Mouse (Mus musculus) embryonic fibroblast, embryonic 13.5 days (primary cell): ENCODE data around the gene Cep290.

ENCODE experiments used
- CTCF ChIP-seq: IDR thresholded peaks from 2 replicates; pipeline ENCODE4 v1.5.1; 2011; ENCODE audit warnings: mild to moderate bottlenecking, control low read depth, low read length, moderate library complexity, borderline replicate concordance; ENCODE audit not compliant: insufficient read depth
- POLR2A ChIP-seq: IDR thresholded peaks from 2 replicates; pipeline ENCODE4 v1.6.1; 2011; ENCODE audit warnings: low read depth, mild to moderate bottlenecking, control low read depth, low read length, moderate library complexity

- no peak for TF ChIP-seq POLR2A
- TF ChIP-seq CTCF: no peak
Measured at GRCm38 (mm10) chr10:100571707-100572106, 84.3 kb downstream of the Cep290 start.
